Mouse (Mus musculus): Measurements from ENCODE around the gene Atp6v1a.

DNA sequence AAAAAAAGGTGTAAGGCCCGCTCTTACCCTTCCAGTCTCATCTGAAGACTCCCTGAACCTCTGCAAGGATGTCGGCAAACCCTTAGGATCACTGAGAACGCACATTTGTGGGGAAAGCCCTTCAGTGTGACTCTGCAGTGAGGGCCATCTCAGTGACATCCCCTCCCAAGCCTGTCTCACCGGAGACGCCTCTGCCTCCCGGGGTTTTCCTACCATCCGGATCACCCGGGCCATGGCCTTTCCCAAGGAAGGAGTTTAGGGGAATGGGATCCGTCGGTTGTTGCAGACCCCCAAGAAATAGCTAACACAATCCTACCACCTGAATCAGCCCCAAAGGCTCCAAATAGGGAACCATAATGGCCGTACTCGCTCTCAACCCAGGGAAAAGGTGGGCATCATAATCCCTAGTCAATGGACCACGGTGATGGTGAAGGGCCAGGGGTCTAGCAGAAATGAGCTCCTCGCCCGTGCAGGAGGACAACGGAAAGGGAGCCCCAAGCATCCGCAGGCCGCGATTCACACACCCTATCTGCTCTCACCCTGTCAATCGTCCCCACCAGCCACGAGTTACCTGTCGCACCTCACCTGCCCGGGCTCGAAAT, 1.0 kb downstream of the Atp6v1a start:
- TF ChIP-seq CTCF (IDR thresholded peaks at IDR 0.05) (no peak), EP300 (IDR thresholded peaks at IDR 0.05) (no peak)
